Mouse (Mus musculus) frontal cortex, postnatal 36 days (tissue): ENCODE results near the gene Sf3a1.

Experiments used
- DNase-seq, 2 experiments: peaks; one replicate each; pipeline ENCODE4 v3.0.0; 2022; ENCODE audit warnings: low spot score in 2 of 2

Sf3a1 gene

GRCm38 (mm10) chr11:4215061-4215460 is 54.9 kb downstream of the Sf3a1 start:
- no peak for DNase-seq

- DNase-seq = no peak
Measured at GRCm38 (mm10) chr11:4216248-4217000, 56.3 kb downstream of the Sf3a1 start.

- DNase-seq = peak; percentile 48 to 58
Measured at GRCm38 (mm10) chr11:4217914-4218629, 57.9 kb downstream of the Sf3a1 start, which contains the start of gene Castor1. TSS of gene Castor1 (plus strand) at chr11:4218225.

GRCm38 (mm10) chr11:4218637-4219036 is 58.5 kb downstream of the Sf3a1 start:
- no peak for DNase-seq

GRCm38 (mm10) chr11:4219317-4219751 is 59.2 kb downstream of the Sf3a1 start:
- peak; percentile 71 to 85 for DNase-seq

GRCm38 (mm10) chr11:4219908-4220307 is 59.8 kb downstream of the Sf3a1 start:
- DNase-seq = peak in 1 of 2 experiments; percentile 15

GRCm38 (mm10) chr11:4220443-4221400 is 60.6 kb downstream of the Sf3a1 start:
- peak; percentile 69 to 73 for DNase-seq

GRCm38 (mm10) chr11:4222046-4222950 is 62.1 kb downstream of the Sf3a1 start:
- DNase-seq = no peak

- no peak for DNase-seq
Measured at GRCm38 (mm10) chr11:4223393-4224188, 63.4 kb downstream of the Sf3a1 start.

GRCm38 (mm10) chr11:4224223-4224622 is 64.1 kb downstream of the Sf3a1 start:
- DNase-seq = no peak

- no peak for DNase-seq
Measured at GRCm38 (mm10) chr11:4226569-4227325, 66.6 kb downstream of the Sf3a1 start.

GRCm38 (mm10) chr11:4228463-4228862 is 68.3 kb downstream of the Sf3a1 start:
- no peak for DNase-seq

- DNase-seq = no peak
Measured at GRCm38 (mm10) chr11:4229841-4230240, 69.7 kb downstream of the Sf3a1 start.

- no peak for DNase-seq
Measured at GRCm38 (mm10) chr11:4231435-4231834, 71.3 kb downstream of the Sf3a1 start.
